Mouse (Mus musculus) megakaryocyte progenitor cell, adult 5-6 weeks (primary cell): ENCODE data around the gene Dnajc10. TPM values are rescaled to one million over a fixed set of nuclear protein-coding genes. Genes with fewer than 3 reads are reported as not detected.

Experiments
- ATAC-seq: replicated peaks from 2 replicates; pipeline ENCODE4 v1.8.0; 2016; ENCODE audit warnings: mild to moderate bottlenecking, moderate TSS enrichment, inconsistent platforms; ENCODE audit not compliant: poor library complexity
- total RNA-seq, 2 experiments: library from RNA; stranded (forward) in 1 of 2; stranded (reverse) in 1 of 2; fragments of 157-497, 149-512 nt in 1 of 2; fragments of 200-1000 nt in 1 of 2; gene quantifications; 2 replicates each; pipeline versions ENCODE4 v1.2.3 to v1.2.4; 2015 to 2017

Dnajc10 gene
- total RNA-seq (2015) (106 and 111 TPM in 2 replicates), total RNA-seq (2017) (118 and 123 TPM in 2 replicates)

DNA sequence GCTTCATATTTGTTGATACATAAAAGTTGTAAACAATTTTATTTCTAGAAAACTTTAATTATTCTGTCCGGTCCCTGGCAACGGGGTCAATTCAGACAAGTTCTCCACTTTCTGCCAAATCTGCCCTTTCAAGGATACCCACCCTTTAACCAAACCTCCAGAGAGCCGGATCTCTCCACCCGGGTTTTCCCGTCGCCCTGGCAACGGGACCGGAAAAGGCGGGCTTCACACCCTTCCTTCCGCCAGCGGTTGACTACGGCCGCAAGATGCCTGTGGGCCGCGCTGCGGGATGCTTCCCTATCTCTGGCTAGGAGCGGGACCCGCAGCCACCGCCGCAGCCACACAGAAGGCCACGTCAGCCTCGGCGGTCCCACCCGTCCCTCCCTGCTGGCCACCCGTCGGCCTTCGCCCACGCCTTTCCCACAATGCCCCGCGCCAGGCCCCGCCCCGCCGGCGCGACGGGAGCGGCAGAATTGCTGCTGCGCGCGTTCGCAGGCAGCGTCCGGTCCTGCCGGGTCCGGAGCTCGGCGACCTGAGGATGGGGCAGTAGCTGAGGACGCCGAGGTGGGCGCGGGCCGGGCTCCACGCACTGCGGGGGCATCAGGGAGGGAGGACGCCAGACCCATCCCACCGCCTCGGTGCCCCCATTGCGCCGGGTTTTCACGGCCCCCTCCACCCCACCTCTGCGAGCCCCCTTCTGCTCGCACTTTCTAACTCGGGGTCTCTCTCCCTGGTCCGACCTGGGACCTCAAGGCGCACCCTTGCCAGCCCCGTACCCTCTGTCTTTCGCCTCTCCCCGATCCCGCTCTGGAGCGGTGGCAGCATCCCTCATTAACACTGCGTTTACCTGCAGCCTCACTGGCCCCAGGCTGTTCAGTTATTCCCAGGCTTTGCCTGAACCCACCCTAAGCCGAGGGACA is at the start of gene Dnajc10:
Dnajc10 (plus strand) TSS at position 225 of the 920 bp plus-strand sequence.
- ATAC-seq: peak; percentile 73

- peak; percentile 99 for ATAC-seq
Measured at GRCm38 (mm10) chr2:80266894-80267293, 48.4 kb upstream of the Dnajc10 start.

GRCm38 (mm10) chr2:80268053-80268452 is 47.2 kb upstream of the Dnajc10 start:
- peak; percentile 62; the same call in 1 of the 2 replicates for ATAC-seq

DNA sequence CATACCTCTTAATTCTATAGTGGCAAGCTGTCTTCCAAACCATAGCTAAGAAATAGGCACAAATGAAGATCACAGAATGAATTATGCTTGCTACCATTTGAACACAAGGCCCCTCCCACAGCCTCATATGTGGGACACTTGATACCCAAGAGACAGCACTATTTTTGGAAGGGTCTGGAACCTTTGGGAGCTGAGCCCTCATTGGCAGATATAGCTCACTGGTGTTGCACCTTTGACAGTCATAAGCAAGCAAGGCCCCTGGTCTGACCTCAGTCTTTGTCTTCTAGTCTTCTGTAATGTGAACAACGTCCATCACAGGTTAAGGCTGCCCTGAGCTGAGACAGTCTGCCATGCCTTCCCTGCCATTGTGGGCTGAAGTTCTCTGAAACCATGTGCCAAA is 43.8 kb upstream of the Dnajc10 start:
- ATAC-seq: no peak

DNA sequence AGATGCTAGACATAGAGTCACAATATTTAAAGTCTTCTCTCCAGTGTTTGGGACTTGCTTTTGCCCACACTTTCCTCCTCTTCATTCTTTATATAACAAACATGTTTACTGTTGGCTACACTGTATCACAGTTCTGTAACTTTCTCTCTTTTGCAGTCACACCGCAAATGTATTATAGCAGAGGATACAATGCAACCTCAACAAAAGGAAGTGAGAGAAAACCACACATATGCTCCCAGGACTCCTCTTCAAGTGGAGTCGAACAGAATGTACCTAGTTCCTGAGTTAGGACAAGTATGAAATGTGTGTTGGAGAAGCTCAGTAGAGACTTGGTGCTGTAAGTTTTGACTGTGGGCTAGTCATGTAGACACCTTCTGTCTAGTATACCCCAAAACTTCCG is 42.2 kb upstream of the Dnajc10 start:
- peak; percentile 63 for ATAC-seq

DNA sequence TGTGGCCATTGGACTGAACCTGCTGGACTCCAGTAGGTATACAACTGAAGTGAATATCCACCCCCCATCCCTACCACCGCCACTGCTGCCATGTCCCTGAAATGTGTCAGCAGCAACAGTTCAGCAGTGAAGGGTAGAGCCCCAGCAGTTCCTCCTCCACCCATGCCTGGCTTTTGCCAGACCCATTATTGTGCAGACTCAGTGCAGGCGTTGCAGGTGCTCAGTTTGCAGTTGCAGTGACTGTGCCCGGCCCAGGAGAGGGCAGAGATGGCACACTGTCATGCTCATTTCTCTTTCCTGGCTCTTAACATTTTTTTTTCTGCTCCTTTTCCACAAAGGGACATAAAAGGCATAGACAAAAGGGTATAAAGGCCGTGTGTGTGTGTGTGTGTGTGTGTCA is 41.5 kb upstream of the Dnajc10 start:
- ATAC-seq: peak; percentile 63

DNA sequence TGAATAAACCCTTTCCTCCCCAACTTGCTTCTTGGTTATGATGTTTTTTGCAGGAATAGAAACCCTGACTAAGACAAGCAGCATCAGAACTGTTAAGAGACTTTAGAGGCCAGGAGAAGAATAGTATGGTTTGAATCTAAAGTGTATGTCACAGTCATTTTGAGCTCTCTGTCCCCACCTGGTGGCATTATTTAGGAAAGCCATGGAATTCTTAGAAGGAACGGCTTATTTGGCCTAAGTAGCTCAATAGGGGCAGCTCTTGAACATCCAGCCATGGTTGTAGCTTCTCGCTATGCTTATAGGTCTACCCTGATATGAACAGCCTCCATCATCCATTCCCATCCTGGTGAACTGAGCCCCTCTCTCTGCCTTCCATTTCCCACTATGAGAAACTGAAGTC is 40.1 kb upstream of the Dnajc10 start:
- peak; percentile 84 for ATAC-seq

GRCm38 (mm10) chr2:80282214-80282613 is 33.1 kb upstream of the Dnajc10 start:
- no peak for ATAC-seq

DNA sequence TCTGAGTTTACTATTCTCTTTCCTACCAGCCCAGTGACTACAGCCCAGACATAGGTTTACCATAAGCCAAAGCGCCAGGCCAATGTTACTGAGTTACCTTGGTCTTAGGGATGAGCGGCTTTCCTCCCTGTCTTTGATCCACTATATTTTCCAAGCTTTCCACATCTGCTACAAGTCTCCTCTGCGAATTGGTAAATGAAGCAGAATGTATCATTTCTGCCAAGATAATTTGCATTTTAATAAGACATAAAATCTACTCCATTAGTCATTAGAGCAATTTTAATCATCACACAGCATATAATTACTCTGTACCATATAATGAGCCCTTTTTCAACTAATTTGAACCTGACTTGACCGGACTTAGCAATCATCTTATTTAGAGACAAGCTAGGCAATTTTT is 28.9 kb upstream of the Dnajc10 start:
- no peak for ATAC-seq

- no peak for ATAC-seq
Measured at GRCm38 (mm10) chr2:80292172-80292571, 23.1 kb upstream of the Dnajc10 start, which contains the start of gene Prdx6b. Gene Prdx6b, plus strand, starts transcription at chr2:80292472.

DNA sequence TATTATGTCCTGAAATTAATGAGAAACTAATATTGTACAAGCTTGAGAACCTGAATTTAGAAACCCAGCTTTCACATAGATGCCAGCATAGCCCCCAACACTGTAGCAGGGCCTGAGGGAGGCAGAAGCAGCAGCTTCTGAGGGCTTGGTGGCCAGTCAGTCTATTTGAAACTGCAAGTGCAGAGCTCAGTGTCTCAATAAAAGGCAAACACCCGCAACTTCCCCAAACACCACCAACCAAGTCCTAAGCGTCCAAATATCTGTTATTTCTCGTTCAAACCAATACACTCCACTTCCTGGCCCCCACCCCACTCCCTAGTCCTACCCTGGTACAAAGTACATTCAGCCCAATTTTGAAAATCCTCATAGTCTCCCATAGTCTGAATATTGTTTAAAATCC is 16.9 kb upstream of the Dnajc10 start:
- ATAC-seq: peak; percentile 94

DNA sequence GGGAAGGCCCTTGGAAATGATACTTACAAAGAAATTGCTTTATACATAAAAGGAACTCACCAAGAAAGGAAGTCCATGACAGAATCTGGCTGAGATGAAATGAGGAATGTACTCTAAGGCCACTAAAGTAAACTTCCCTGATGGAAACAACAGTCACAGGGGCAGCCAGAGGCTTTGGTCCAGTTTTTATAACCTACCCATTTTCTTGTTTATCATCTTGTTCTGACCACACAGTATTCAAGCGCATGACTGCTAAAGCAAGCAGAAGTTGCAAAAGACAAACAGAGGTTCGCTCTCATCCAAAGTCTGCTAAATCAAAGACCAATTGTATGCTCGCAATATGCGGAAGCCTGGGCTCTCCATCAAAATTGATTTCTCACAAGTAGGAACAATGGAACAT is 14.5 kb upstream of the Dnajc10 start:
- ATAC-seq: no peak

DNA sequence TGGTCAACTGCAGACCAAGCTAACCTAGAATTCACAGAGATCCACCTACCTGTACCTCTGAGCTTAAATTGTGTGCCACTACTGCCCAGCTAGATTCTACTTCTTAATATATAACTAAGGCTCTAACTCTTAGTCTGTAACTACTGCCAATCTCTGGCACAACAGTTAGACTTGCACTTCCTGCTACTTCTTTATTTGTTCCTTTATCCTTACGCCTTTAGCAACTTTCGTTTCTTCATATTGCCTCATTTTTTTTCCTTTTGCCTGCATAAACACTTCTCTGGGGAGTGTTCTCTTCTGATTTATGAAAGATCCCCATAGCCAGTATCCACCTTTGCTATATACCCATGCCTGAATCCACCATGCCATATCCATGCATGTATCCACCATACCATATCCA is 11.3 kb upstream of the Dnajc10 start:
- ATAC-seq: peak; percentile 45

- ATAC-seq: peak; percentile 27
Measured at GRCm38 (mm10) chr2:80307701-80308100, 7.6 kb upstream of the Dnajc10 start.

DNA sequence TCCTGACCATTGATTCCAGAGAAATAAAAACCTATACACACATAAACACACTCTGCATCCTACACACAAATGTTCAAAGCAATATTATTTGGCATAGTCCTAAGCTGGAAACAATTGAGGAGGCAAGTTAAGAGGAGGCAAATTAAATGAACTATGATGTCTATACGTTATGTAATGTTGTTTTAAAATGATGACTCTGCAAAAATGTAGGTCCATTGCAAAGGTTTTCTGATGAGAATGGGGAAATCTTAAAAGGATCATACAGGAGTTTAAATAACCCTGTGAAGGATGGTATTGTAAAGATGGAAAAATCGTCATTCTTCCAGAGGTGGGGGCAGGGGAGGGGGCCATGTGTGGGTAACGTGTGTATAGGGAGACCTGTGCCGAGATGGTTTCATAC is 5.5 kb upstream of the Dnajc10 start:
- no peak for ATAC-seq

DNA sequence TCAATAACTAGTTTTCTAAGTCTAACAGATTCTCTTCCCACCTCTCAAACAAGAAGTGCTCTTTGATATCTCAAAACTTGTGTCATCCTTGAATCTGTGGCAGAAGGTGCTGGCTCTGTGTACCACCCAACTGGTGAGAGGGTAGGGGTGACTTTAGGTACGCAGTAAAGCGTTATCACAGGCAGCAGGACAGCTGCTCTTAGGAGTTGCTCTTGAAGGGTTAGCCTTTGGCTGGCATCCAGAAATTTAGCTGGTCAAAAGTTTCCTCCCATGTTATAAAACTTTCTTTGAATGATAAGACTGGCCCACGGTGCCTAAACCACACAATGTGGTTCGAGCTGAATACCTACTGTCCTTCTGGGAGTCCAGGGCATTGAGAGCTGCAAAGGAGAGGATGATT is 4.5 kb upstream of the Dnajc10 start:
- ATAC-seq: peak; percentile 30

DNA sequence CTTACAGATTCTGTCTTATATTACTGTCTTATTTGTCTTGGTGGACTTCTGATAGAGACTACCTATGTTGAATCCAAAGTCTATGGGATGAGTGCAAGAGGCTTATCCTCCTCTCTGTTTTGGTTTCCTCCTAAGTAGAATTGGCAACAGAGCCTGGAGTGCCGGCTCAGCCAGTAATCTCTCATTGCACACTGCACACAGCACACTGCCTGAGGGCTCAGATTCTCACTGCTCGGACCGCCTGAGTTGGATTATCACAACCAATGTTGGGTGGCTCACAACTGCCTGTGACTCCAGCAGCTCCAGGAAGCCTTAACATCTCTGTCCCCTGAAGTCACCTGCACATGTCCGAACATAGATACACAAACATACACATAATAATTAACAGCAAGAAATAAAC is 3.9 kb upstream of the Dnajc10 start:
- peak; percentile 46 for ATAC-seq

DNA sequence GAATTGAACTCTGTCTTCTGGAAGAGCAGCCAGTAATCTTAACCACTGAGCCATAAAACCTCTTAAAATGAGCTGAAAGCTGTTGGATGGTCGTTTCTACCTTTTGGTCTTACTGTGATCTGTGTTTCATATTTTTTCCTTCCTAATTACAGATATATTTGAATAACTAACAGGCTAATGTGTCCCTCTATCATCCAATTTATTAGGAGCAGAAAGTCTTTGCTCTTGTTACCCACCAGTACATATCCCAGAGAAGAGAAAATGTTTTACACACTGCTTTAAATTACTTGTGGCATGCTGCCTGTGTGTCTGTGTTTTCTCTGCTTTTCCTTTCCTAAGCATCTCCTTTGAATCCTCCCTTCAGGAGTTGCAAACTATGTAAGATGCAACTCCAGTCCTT is 1.1 kb upstream of the Dnajc10 start:
- no peak for ATAC-seq

DNA sequence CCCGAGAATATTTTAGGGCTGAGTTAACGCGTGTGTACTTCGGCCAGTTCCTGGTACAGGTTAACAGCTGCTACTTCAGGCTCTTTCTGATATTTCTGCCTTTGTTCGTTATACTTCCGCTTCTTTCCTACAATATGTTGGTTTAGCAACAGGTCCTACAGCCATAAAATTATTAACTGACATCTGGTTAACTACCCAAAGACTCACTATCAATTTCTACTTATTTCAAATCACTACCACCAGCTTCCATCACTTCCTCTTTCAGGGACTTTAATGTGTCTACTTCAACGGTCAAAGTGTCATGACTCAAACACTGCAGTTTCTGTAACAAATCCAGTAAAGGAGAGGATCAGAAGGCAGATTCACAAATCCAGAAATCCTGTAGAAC is 418 bp upstream of the Dnajc10 start:
- ATAC-seq: peak; percentile 52

DNA sequence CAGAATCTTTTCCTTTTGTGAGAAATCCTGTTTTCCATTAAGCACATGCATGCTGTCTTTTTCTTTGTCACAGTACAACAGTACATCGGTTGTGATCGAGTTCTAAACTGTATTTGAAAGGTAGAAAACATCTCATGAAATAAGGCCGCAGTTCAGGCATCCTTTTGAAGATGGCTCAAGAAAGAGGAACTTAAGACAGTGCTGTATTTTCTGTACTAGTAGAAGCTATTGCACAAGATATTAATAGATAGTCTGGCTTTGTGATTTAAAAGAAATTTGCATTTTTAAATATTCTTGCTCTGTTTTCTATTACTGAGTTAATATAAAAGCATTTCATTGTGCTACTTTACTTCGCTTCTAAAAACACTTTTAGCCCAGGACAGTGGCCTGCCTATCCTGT is 7.6 kb downstream of the Dnajc10 start:
- ATAC-seq: 0 out of 2 replicates have a peak, but pooled peaks have one; percentile 39

- no peak for ATAC-seq
Measured at GRCm38 (mm10) chr2:80325779-80326178, 10.5 kb downstream of the Dnajc10 start.

DNA sequence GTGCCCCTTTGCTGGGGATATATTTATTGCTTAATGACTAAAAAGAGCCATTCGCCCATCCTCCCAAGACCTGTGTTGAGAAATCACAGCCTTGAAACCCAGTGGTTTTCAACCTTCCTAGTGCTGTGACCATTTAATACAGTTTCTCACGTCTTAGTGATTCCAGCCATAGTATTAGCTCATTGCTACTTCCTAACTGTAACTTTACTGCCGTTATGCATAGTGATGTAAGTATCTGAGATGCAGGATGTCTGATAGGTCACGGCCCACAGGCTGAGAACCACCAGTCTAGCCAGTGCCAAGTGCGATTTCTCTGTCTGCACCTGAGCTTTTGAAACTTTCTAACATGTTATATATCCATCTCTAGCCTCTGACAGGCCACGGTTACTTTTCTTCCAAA is 12.0 kb downstream of the Dnajc10 start:
- ATAC-seq: peak; percentile 52
